Mouse (Mus musculus) liver, postnatal 0 days (tissue): ENCODE data around the gene Dscaml1.

Experiments used
- CTCF ChIP-seq: sonication (generic); IDR thresholded peaks from 2 replicates; pipeline ENCODE4 v1.5.1; 2016; ENCODE audit warnings: antibody characterized with exemption, low read depth
- EP300 ChIP-seq: IDR thresholded peaks from 2 replicates; pipeline ENCODE4 v1.6.1; 2016; ENCODE audit warnings: antibody characterized with exemption, low read depth, mild to moderate bottlenecking

GRCm38 (mm10) chr9:45474874-45475273 is 48.4 kb downstream of the Dscaml1 start:
- TF ChIP-seq CTCF (no peak), EP300 (no peak)
